Mouse (Mus musculus) layer of hippocampus, adult 6 months (tissue): ENCODE data around the gene Olfr1497. TPM values are rescaled to one million over a fixed set of nuclear protein-coding genes. Genes with fewer than 3 reads are reported as not detected.

Experiments
- long read RNA-seq, 2 experiments: library from polyadenylated mRNA; unstranded; transcript quantifications; one replicate each; pipeline ENCODE4 v2.0.0; 2019 to 2020
- polyA plus RNA-seq: library from polyadenylated mRNA; unstranded; fragments of <200 nt; fragmentation: Nextera tagmentation; gene quantifications from 2 replicates; pipeline ENCODE4 v1.2.3, GENCODE M21; 2021

Gene Olfr1497
- polyA plus RNA-seq = not detected in 2 replicates
- long read RNA-seq, experiment 1 = 0 reads
- long read RNA-seq, experiment 2 = 0 reads

DNA sequence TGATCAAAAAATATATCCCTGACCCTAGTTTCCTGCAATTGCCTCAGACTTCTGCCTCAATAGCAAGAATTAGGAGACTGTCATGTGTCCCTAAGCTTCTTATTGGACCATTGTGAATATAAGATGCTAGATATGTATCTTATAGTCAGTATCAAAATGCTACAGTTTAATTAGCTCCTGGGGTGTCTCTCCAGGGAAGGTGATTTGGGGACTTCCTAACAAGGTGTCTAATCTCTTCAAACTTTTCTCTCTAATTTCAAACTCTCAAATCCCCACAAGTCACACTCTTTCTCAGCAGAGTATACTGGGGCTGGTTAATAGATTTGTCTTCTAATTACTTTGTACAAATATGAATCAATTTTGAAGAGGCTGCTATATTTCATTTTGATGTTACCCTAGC is at the start of gene Olfr1497:
Gene Olfr1497 (minus strand): TSS at position 101 of the 400 bp plus-strand sequence.

DNA sequence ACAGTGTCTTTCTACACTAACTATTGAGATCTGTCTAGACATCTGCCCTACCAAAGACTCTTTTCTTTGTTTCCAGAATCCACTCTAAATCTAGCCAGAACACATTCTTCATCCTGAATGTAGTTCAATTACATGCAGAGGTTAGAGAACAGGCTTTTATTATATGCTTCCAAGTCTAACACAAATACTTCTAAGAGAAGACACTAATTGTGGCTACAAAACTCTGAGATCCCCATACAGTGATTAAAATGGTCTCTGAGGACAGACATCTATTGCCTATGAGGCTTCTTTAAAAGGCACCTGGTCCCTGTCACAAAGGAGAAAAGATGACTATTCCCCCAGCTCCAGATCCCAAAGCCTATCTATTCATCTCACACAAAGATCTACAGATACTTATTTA is 32.4 kb upstream of the Olfr1497 start, which contains the start of gene Olfr1500:
Gene Olfr1500 (minus strand): TSS at position 101 of the 400 bp plus-strand sequence.

DNA sequence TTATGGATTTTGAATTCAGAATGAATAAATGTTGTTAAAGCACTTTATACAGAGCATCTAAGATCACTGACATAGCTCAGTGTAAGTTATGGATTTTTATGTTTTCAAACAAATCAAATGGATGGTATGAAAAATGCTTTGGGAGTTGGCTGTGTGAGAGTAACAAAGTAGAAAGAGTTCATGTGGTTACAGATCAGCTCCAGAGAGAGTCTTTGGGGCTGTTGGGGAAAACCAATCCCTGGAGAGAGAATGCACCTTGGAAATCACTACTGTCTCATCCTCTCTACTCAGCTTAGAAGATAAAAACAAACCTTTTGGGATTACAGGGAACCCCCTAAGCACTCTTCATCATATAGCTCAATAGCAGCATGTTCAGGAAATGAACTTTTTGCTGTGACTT is 21.3 kb upstream of the Olfr1497 start, which contains the start of gene Olfr1499:
Gene Olfr1499 (minus strand): TSS at position 101 of the 400 bp plus-strand sequence.

GRCm38 (mm10) chr19:13777578-13777977 is 20.4 kb downstream of the Olfr1497 start, which contains the start of gene Olfr1496:
Olfr1496 (plus strand) TSS chr19:13777878.

DNA sequence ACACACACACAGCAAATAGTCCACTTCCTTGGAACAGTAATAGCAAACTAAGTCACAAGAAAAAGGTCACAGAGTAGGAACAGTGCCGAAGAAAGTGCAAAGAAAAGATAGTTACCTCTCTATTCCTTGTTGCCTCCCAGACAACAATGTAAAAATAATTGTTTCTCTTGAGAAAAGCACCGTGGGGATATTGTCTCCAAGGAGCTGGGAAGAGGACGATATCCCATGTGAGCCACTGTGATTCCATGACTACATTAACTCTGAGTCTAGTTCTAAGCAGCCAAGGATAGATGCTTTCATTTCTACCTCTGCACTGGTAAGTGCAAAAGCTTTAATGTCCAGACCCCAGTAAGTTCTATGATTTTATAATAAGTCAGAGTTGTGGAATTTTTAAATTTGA is 33.7 kb downstream of the Olfr1497 start, which contains the start of gene Olfr1495:
Gene Olfr1495 (plus strand): TSS at position 301 of the 400 bp plus-strand sequence.

Other genes with a start within 250 kb of the Olfr1497 start
- gene Olfr1484, start 214.7 kb downstream of the Olfr1497 start, polyA plus RNA-seq = not detected in 2 replicates
- not detected in 2 replicates for gene Olfr1487, start 180.8 kb downstream of the Olfr1497 start, polyA plus RNA-seq
- gene Olfr1489, start 166.6 kb downstream of the Olfr1497 start, polyA plus RNA-seq = not detected in 2 replicates
- not detected in 2 replicates for gene Olfr1490, start 147.1 kb downstream of the Olfr1497 start, polyA plus RNA-seq
- gene Olfr1491, start 100.9 kb downstream of the Olfr1497 start, polyA plus RNA-seq = not detected in 2 replicates
- not detected in 2 replicates for gene Olfr1493-ps1, start 74.9 kb downstream of the Olfr1497 start, polyA plus RNA-seq
- gene Olfr1494, start 58.5 kb downstream of the Olfr1497 start, polyA plus RNA-seq = not detected in 2 replicates
- gene Olfr1495, start 33.6 kb downstream of the Olfr1497 start, polyA plus RNA-seq = not detected in 2 replicates
- not detected in 2 replicates for gene Olfr1496, start 20.3 kb downstream of the Olfr1497 start, polyA plus RNA-seq
- gene Olfr1499, start 21.2 kb upstream of the Olfr1497 start, polyA plus RNA-seq = not detected in 2 replicates
- gene Olfr1500, start 32.3 kb upstream of the Olfr1497 start, polyA plus RNA-seq = not detected in 2 replicates
- gene Olfr1501, start 52.5 kb upstream of the Olfr1497 start, polyA plus RNA-seq = not detected in 2 replicates
- not detected in 2 replicates for gene Olfr1502, start 63.6 kb upstream of the Olfr1497 start, polyA plus RNA-seq
- not detected in 2 replicates for gene Olfr1504, start 99.7 kb upstream of the Olfr1497 start, polyA plus RNA-seq
- not detected in 2 replicates for gene Olfr1505, start 115.3 kb upstream of the Olfr1497 start, polyA plus RNA-seq